Mouse (Mus musculus) mature B cell (primary cell): ENCODE data around the gene Myo18b.

ENCODE experiments used
- in situ Hi-C: fragments of 300-500 bp; cut with MboI; formaldehyde crosslinking; loops from 2 replicates; pipeline ENCODE4 v1.14.3; 2019

Gene Myo18b

GRCm38 (mm10) chr5:112895674-112896654, at the start of gene Myo18b:
TSS of gene Myo18b (minus strand) at chr5:112896362.
- in situ Hi-C loops, result no loop called here

GRCm38 (mm10) chr5:112945925-112946324, 49.8 kb upstream of the Myo18b start:
- in situ Hi-C loops, result no loop called here

GRCm38 (mm10) chr5:112942244-112942643, 46.1 kb upstream of the Myo18b start:
- in situ Hi-C loops, result no loop called here

GRCm38 (mm10) chr5:112941001-112941400, 44.8 kb upstream of the Myo18b start:
- in situ Hi-C loops, result no loop called here

GRCm38 (mm10) chr5:112936632-112937031, 40.5 kb upstream of the Myo18b start:
- in situ Hi-C loops, result no loop called here

- in situ Hi-C loops, result no loop called here
Measured at GRCm38 (mm10) chr5:112935436-112935835, 39.3 kb upstream of the Myo18b start.

- in situ Hi-C loops, result no loop called here
Measured at GRCm38 (mm10) chr5:112932878-112933567, 36.9 kb upstream of the Myo18b start.

- in situ Hi-C loops, result no loop called here
Measured at GRCm38 (mm10) chr5:112931901-112932300, 35.7 kb upstream of the Myo18b start.

- in situ Hi-C loops, result no loop called here
Measured at GRCm38 (mm10) chr5:112928201-112928881, 32.2 kb upstream of the Myo18b start.

- in situ Hi-C loops, result no loop called here
Measured at GRCm38 (mm10) chr5:112925422-112925821, 29.3 kb upstream of the Myo18b start.

- in situ Hi-C loops, result no loop called here
Measured at GRCm38 (mm10) chr5:112924806-112925205, 28.6 kb upstream of the Myo18b start.

- in situ Hi-C loops, result no loop called here
Measured at GRCm38 (mm10) chr5:112923841-112924240, 27.7 kb upstream of the Myo18b start.

GRCm38 (mm10) chr5:112921914-112922313, 25.8 kb upstream of the Myo18b start:
- in situ Hi-C loops, result no loop called here

GRCm38 (mm10) chr5:112910381-112910780, 14.2 kb upstream of the Myo18b start:
- in situ Hi-C loops, result no loop called here

- in situ Hi-C loops, result no loop called here
Measured at GRCm38 (mm10) chr5:112908169-112908614, 12.0 kb upstream of the Myo18b start.

- in situ Hi-C loops, result no loop called here
Measured at GRCm38 (mm10) chr5:112907504-112907903, 11.3 kb upstream of the Myo18b start.

GRCm38 (mm10) chr5:112893462-112894060, 2.6 kb downstream of the Myo18b start:
- in situ Hi-C loops, result no loop called here

- in situ Hi-C loops, result no loop called here
Measured at GRCm38 (mm10) chr5:112892411-112892810, 3.8 kb downstream of the Myo18b start.

GRCm38 (mm10) chr5:112888651-112889050, 7.5 kb downstream of the Myo18b start:
- in situ Hi-C loops, result no loop called here

GRCm38 (mm10) chr5:112886687-112887491, 9.3 kb downstream of the Myo18b start:
- in situ Hi-C loops, result no loop called here
